Mouse (Mus musculus) heart, postnatal 0 days (tissue): ENCODE data around the gene Fndc1. TPM values are rescaled to one million over a fixed set of nuclear protein-coding genes. Genes with fewer than 3 reads are reported as not detected.

Experiments used
- ATAC-seq: fragments of 200-750 bp; cut with Nextera tagmentation; 2 replicates; pipeline ENCODE4 v1.8.0; 2017; ENCODE audit warnings: low read depth, moderate number of reproducible peaks, moderate library complexity; ENCODE audit not compliant: insufficient read depth
- DNase-seq: peaks from one replicate; pipeline ENCODE4 v3.0.0-alpha.2; 2016; ENCODE audit warnings: low spot score
- H3K27ac ChIP-seq: fragments of 300-500 bp; sonication (generic); 2 replicates; pipeline ENCODE4 v1.5.1; 2014; ENCODE audit warnings: low read depth, mild to moderate bottlenecking
- H3K27me3 ChIP-seq: fragments of 300-500 bp; sonication (generic); 2 replicates; pipeline ENCODE4 v1.6.1; 2014; ENCODE audit warnings: low read length, mixed read lengths; ENCODE audit not compliant: control insufficient read depth, insufficient read depth
- H3K36me3 ChIP-seq: fragments of 300-500 bp; sonication (generic); replicated peaks from 2 replicates; pipeline ENCODE4 v1.6.1; 2014; ENCODE audit warnings: low read length, mixed read lengths; ENCODE audit not compliant: control insufficient read depth, insufficient read depth
- H3K4me1 ChIP-seq: fragments of 300-500 bp; sonication (generic); 2 replicates; pipeline ENCODE4 v1.6.1; 2014; ENCODE audit warnings: antibody characterized with exemption; ENCODE audit not compliant: control insufficient read depth, insufficient read depth
- H3K4me2 ChIP-seq: fragments of 300-500 bp; sonication (generic); 2 replicates; pipeline ENCODE4 v1.6.1; 2014; ENCODE audit warnings: low read depth, mild to moderate bottlenecking, low read length, moderate library complexity
- H3K4me3 ChIP-seq: fragments of 300-500 bp; sonication (generic); 2 replicates; pipeline ENCODE4 v1.5.1; 2014; ENCODE audit warnings: low read depth, low read length
- H3K9ac ChIP-seq: fragments of 300-500 bp; sonication (generic); replicated peaks from 2 replicates; pipeline ENCODE4 v1.6.1; 2014; ENCODE audit warnings: low read depth, low read length, mixed read lengths
- H3K9me3 ChIP-seq: fragments of 300-500 bp; sonication (generic); replicated peaks from 2 replicates; pipeline ENCODE4 v1.6.1; 2016; ENCODE audit warnings: low read length; ENCODE audit not compliant: control insufficient read depth
- CTCF ChIP-seq: IDR thresholded peaks from 2 replicates; pipeline ENCODE4 v1.5.1; 2016; ENCODE audit warnings: antibody characterized with exemption, control low read depth, low read depth
- EP300 ChIP-seq: IDR thresholded peaks from 2 replicates; pipeline ENCODE4 v1.6.1; 2016; ENCODE audit warnings: antibody characterized with exemption, low read depth
- WGBS: fragments of 180-500 bp; shearing (Covaris S2); extraction: QIAGEN DNeasy Blood & Tissue Kit; methylation state at CpG from one replicate; pipeline ENCODE4 v1.1.7; 2014; 5-methylcytosine and 5-hydroxymethylcytosine counted together
- polyA plus RNA-seq: library from polyadenylated mRNA; unstranded; fragments of >200 nt; fragmentation: Nextera tagmentation; extraction: Ambion mirVana; gene quantifications from 2 replicates; pipeline ENCODE4 v1.2.1, GENCODE M21; 2015
- total RNA-seq: library from RNA; depleted of rRNA; stranded (reverse); fragments of >200 nt; gene quantifications from 2 replicates; pipeline ENCODE4 v1.2.3, GENCODE M21; 2014; ENCODE audit warnings: low replicate concordance

Fndc1 gene
- total and polyA plus RNA-seq, 2 experiments from 2014 or later, result 22.1 to 30.5 TPM

DNA sequence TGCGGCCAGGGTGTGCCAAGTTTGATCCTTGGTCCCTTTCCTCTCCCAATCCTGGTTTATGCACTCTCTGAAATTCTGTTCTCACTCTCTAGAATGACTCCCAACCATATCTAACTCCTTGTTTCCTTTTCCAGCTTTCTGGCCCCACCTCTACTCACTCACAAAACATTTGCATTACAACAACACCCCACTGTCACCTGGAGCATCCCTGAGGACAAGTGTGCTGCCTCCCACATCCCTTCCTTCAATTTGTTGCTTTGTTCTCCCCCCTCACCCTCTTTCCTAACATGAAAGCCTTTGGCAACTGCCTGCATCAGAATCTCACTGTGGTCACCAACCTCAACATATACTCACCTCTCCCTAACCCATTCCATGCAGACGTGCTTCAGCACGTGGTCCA is 27.2 kb downstream of the Fndc1 start:
- WGBS, result 60% methylated on average over 3 of the region's 3 CpGs
- TF ChIP-seq CTCF, result no peak
- TF ChIP-seq EP300, result no peak
- no peak overlapping the region for H3K27ac ChIP-seq
- H3K27me3 ChIP-seq, result no peaks in the 10 kb centered on the region
- ATAC-seq, result no peak
- H3K4me2 ChIP-seq, result no peak overlapping the region
- no peaks in the 10 kb centered on the region for H3K4me1 ChIP-seq
- no peak for DNase-seq
- no peaks in the 10 kb centered on the region for H3K36me3 ChIP-seq
- no peak overlapping the region for H3K9ac ChIP-seq
- no peaks in the 10 kb centered on the region for H3K9me3 ChIP-seq
- H3K4me3 ChIP-seq, result no peak overlapping the region

DNA sequence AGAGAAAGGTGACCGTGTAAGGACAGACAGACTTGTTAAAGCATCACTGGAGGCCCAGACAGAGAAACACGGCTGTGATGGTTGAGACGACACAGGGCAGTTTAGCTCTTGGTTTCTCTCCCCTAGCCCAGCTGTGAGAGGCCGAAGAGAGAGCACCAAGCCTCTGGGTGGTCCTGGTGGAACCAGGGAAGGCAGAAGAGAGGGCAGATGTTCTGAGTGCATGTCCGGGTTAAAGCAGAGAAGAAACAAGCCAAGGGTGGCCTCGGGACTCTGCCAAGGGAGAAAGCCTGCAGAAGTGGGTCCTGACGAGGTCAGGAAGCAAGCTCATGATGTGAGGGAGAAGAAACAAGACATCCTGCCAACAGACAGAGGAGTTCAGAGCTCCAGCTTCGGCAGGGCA is 31.5 kb downstream of the Fndc1 start:
- ATAC-seq (no peak), DNase-seq (no peak)
- Histone ChIP-seq H3K4me3 (no peak overlapping the region), H3K9ac (no peak overlapping the region), H3K27me3 (no peaks in the 10 kb centered on the region), H3K27ac (no peak overlapping the region), H3K36me3 (no peaks in the 10 kb centered on the region), H3K4me1 (no peaks in the 10 kb centered on the region), H3K4me2 (no peak overlapping the region), H3K9me3 (no peaks in the 10 kb centered on the region)
- 67% methylated on average over 8 of the region's 8 CpGs for whole genome bisulfite sequencing
- TF ChIP-seq CTCF (no peak), EP300 (no peak)

- no peak overlapping the region for H3K27ac ChIP-seq
- H3K27me3 ChIP-seq, result no peaks in the 10 kb centered on the region
- 65% methylated on average over 2 of the region's 2 CpGs for WGBS
- H3K9me3 ChIP-seq, result no peaks in the 10 kb centered on the region
- no peak for DNase-seq
- no peaks in the 10 kb centered on the region for H3K4me1 ChIP-seq
- TF ChIP-seq CTCF (no peak), EP300 (no peak)
- H3K4me3 ChIP-seq, result no peak overlapping the region
- no peak for ATAC-seq
- no peak overlapping the region for H3K4me2 ChIP-seq
- no peaks in the 10 kb centered on the region for H3K36me3 ChIP-seq
- no peak overlapping the region for H3K9ac ChIP-seq
Observed at GRCm38 (mm10) chr17:7795168-7795567, 31.9 kb downstream of the Fndc1 start.

DNA sequence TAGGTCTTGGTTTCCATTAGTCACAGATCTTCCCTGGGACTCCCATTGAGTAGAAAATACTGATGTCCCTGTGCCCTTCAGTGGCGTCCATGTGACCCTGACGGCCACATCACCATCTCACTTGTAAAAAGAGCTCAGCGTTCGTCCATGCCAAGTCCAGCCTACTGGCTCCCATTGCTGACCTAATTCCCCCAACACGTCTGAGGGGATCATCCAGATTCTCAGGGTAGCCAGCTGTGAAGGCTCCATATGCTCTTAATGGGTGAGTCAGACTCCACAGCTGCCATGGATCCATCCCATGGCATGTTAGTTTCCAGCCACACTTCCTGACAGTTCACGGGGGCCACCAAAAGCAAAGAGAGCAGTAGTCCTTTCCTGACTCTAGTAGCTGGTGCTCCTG is 33.0 kb downstream of the Fndc1 start:
- DNase-seq (no peak), ATAC-seq (peak; percentile 47; the same call in 1 of the 2 replicates)
- Histone ChIP-seq H3K9me3 (no peaks in the 10 kb centered on the region), H3K4me3 (no peak overlapping the region), H3K36me3 (no peaks in the 10 kb centered on the region), H3K4me2 (no peak overlapping the region), H3K27ac (no peak overlapping the region), H3K27me3 (no peaks in the 10 kb centered on the region), H3K4me1 (no peaks in the 10 kb centered on the region), H3K9ac (no peak overlapping the region)
- TF ChIP-seq EP300 (no peak), CTCF (no peak)
- 62% methylated on average over 6 of the region's 6 CpGs for WGBS

- H3K4me1 ChIP-seq, result no peaks in the 10 kb centered on the region
- H3K4me2 ChIP-seq, result no peak overlapping the region
- TF ChIP-seq CTCF, result no peak
- no peak for TF ChIP-seq EP300
- WGBS, result 56% methylated on average over 3 of the region's 3 CpGs
- DNase-seq (no peak), ATAC-seq (no peak)
- no peaks in the 10 kb centered on the region for H3K9me3 ChIP-seq
- H3K27me3 ChIP-seq, result no peaks in the 10 kb centered on the region
- no peak overlapping the region for H3K4me3 ChIP-seq
- no peaks in the 10 kb centered on the region for H3K36me3 ChIP-seq
- no peak overlapping the region for H3K27ac ChIP-seq
- H3K9ac ChIP-seq, result no peak overlapping the region
Observed at GRCm38 (mm10) chr17:7790512-7790911, 36.6 kb downstream of the Fndc1 start.

DNA sequence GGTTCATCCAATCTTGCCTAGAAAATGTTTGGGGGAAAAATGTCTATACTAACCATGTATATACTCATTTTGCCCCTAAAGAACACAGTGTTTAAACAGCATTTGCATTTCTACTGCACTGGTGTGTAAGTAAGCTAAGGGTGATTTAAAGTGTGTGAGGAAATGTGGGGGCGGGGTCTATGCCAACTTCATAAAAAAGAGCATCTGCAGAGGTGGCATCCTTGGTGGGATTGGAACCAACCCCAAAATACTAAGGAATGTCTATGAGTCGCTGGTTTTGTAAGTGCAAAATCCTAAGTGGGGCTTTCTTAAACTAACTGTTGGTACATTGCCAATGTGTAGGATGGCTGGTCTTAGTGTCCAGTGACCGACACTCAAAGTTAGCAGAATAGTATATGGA is 53.0 kb downstream of the Fndc1 start:
- no peak overlapping the region for H3K4me2 ChIP-seq
- H3K4me1 ChIP-seq, result no peaks in the 10 kb centered on the region
- DNase-seq (no peak), ATAC-seq (no peak)
- TF ChIP-seq CTCF (no peak), EP300 (no peak)
- no peaks in the 10 kb centered on the region for H3K9me3 ChIP-seq
- H3K36me3 ChIP-seq, result no peaks in the 10 kb centered on the region
- no peaks in the 10 kb centered on the region for H3K27me3 ChIP-seq
- H3K4me3 ChIP-seq, result no peak overlapping the region
- no peak overlapping the region for H3K27ac ChIP-seq
- 71% methylated on average over 3 of the region's 3 CpGs for WGBS
- no peak overlapping the region for H3K9ac ChIP-seq
